8 mouse cellular contexts compared by ENCODE assay signal in genomic region chr7:114281671-114282070, GRCm38 (mm10). TPM values are rescaled to one million over a fixed set of nuclear protein-coding genes. Genes with fewer than 3 reads are reported as not detected.
DNase-seq lines count a peak whose midpoint lies in the region; ATAC-seq and TF ChIP-seq lines count a peak whose summit lies in the region.

No protein-coding gene starts in this region.

- H3K4me3 ChIP-seq in midbrain, embryonic 14.5 days (replicated peaks; ENCODE audit: low read depth, low read length) = no peak overlapping the region
- no peak overlapping the region for H3K4me3 ChIP-seq in midbrain, embryonic 11.5 days (ENCODE audit: low read depth, low read length)
- H3K4me3 ChIP-seq in liver, postnatal 0 days (ENCODE audit: low read depth, low read length) = no peak overlapping the region

- H3K27ac ChIP-seq in midbrain, embryonic 14.5 days (replicated peaks; ENCODE audit: low read depth, low read length) = no peak overlapping the region
- H3K27ac ChIP-seq in midbrain, embryonic 11.5 days (ENCODE audit: low read depth, low read length) = no peak overlapping the region
- no peak overlapping the region for H3K27ac ChIP-seq in liver, postnatal 0 days (ENCODE audit: low read depth)

- H3K9me3 ChIP-seq in midbrain, embryonic 14.5 days (ENCODE audit: control insufficient read depth, low read length) = no peaks in the 10 kb centered on the region
- no peaks in the 10 kb centered on the region for H3K9me3 ChIP-seq in midbrain, embryonic 11.5 days (ENCODE audit: control insufficient read depth, low read length)
- H3K9me3 ChIP-seq in liver, postnatal 0 days (ENCODE audit: low read length) = no peaks in the 10 kb centered on the region

- no peak overlapping the region for H3K9ac ChIP-seq in midbrain, embryonic 14.5 days (replicated peaks; ENCODE audit: low read length)
- H3K9ac ChIP-seq in midbrain, embryonic 11.5 days (ENCODE audit: low read length) = no peak overlapping the region
- no peak overlapping the region for H3K9ac ChIP-seq in liver, postnatal 0 days (replicated peaks)

- TF ChIP-seq EP300 in liver, postnatal 0 days (IDR thresholded peaks at IDR 0.05; ENCODE audit: low read depth) = no peak

- no peaks in the 10 kb centered on the region for H3K27me3 ChIP-seq in midbrain, embryonic 14.5 days (ENCODE audit: control insufficient read depth, insufficient read depth, low read length)
- H3K27me3 ChIP-seq in midbrain, embryonic 11.5 days (ENCODE audit: control insufficient read depth, insufficient read depth, low read length) = no peaks in the 10 kb centered on the region
- no peaks in the 10 kb centered on the region for H3K27me3 ChIP-seq in liver, postnatal 0 days (ENCODE audit: insufficient read depth, low read length)

- no peaks in the 10 kb centered on the region for H3K36me3 ChIP-seq in midbrain, embryonic 14.5 days (ENCODE audit: control insufficient read depth, insufficient read depth, low read length)
- H3K36me3 ChIP-seq in midbrain, embryonic 11.5 days (ENCODE audit: control insufficient read depth, insufficient read depth, low read length) = no peaks in the 10 kb centered on the region
- no peaks in the 10 kb centered on the region for H3K36me3 ChIP-seq in liver, postnatal 0 days (replicated peaks; ENCODE audit: insufficient read depth, low read length)

- 56% methylated on average over 3 of the region's 3 CpGs for WGBS in midbrain, embryonic 14.5 days
- WGBS in midbrain, embryonic 11.5 days = 52% methylated on average over 3 of the region's 3 CpGs
- 53% methylated on average over 3 of the region's 3 CpGs for WGBS in liver, postnatal 0 days (ENCODE audit: insufficient replicate concordance)

- peak; percentile 65 for DNase-seq in embryo, embryonic 10 days (ENCODE audit: low spot score)
- DNase-seq in embryo, embryonic 9.5 days (ENCODE audit: extremely low spot score) = no peak
- DNase-seq in midbrain, embryonic 14.5 days = peak; percentile 68
- DNase-seq in midbrain, embryonic 11.5 days (ENCODE audit: low spot score, missing footprints) = no peak
- peak; percentile 62 for DNase-seq in liver, postnatal 0 days
- DNase-seq in thymus, postnatal 25 days = peak; percentile 77
- DNase-seq in layer of hippocampus, adult 9-11 months = no peak

- TF ChIP-seq CTCF in liver, postnatal 0 days (IDR thresholded peaks at IDR 0.05; ENCODE audit: low read depth) = peak; percentile 81

- H3K4me1 ChIP-seq in midbrain, embryonic 14.5 days (ENCODE audit: control insufficient read depth, insufficient read depth, low read length) = no peaks in the 10 kb centered on the region
- H3K4me1 ChIP-seq in midbrain, embryonic 11.5 days (ENCODE audit: control insufficient read depth, insufficient read depth, low read length) = peaks cover 4% of the 10 kb centered on the region; the same call in 1 of the 2 replicates
- no peaks in the 10 kb centered on the region for H3K4me1 ChIP-seq in liver, postnatal 0 days (ENCODE audit: insufficient read depth)

- no peak for ATAC-seq in midbrain, embryonic 14.5 days (ENCODE audit: low FRiP score, low TSS enrichment)
- ATAC-seq in midbrain, embryonic 11.5 days (ENCODE audit: low FRiP score) = no peak
- peak; percentile 72; the same call in 1 of the 2 replicates for ATAC-seq in erythroblast, adult 5-6 weeks (replicated peaks; ENCODE audit: low FRiP score, poor library complexity, severe bottlenecking)
- ATAC-seq in liver, postnatal 0 days = peak; percentile 70

- no peak overlapping the region for H3K4me2 ChIP-seq in midbrain, embryonic 14.5 days (ENCODE audit: low read length)
- no peak overlapping the region for H3K4me2 ChIP-seq in midbrain, embryonic 11.5 days
- no peak overlapping the region for H3K4me2 ChIP-seq in liver, postnatal 0 days (ENCODE audit: low read depth, low read length)

RNA-seq across cellular contexts. Expression of gene Psma1, which starts 5.8 kb away (rescaled TPM):
- polyA plus RNA-seq in midbrain, embryonic 14.5 days (2014; fragmentation: Nextera tagmentation; extraction: Ambion mirVana) = 377 and 410 TPM in 2 replicates
- polyA plus RNA-seq in midbrain, embryonic 11.5 days (2014; fragmentation: Nextera tagmentation; extraction: Ambion mirVana) = 489 and 490 TPM in 2 replicates
- total RNA-seq in erythroblast, adult 5-6 weeks (2015; ENCODE audit: low replicate concordance) = 70.8 and 174 TPM in 2 replicates
- 73.9 and 79.0 TPM in 2 replicates for total RNA-seq in erythroblast, adult 5-6 weeks (2017; ENCODE audit: low replicate concordance)
- polyA plus RNA-seq in liver, postnatal 0 days (2015; fragmentation: Nextera tagmentation; extraction: Ambion mirVana) = 163 and 170 TPM in 2 replicates

RNA-seq across cellular contexts. Expression of gene Copb1, which starts 27.2 kb away (rescaled TPM):
- polyA plus RNA-seq in midbrain, embryonic 14.5 days (2014; fragmentation: Nextera tagmentation; extraction: Ambion mirVana) = 72.8 and 104 TPM in 2 replicates
- 117 and 140 TPM in 2 replicates for polyA plus RNA-seq in midbrain, embryonic 11.5 days (2014; fragmentation: Nextera tagmentation; extraction: Ambion mirVana)
- 45.1 and 77.8 TPM in 2 replicates for total RNA-seq in erythroblast, adult 5-6 weeks (2015; ENCODE audit: low replicate concordance)
- total RNA-seq in erythroblast, adult 5-6 weeks (2017; ENCODE audit: low replicate concordance) = 19.0 and 22.6 TPM in 2 replicates
- polyA plus RNA-seq in liver, postnatal 0 days (2015; fragmentation: Nextera tagmentation; extraction: Ambion mirVana) = 51.4 and 53.2 TPM in 2 replicates

Comparison
In these comparisons a context has a peak if more than half of its experiments do, and no peak if none do; other contexts are left out.
1. DNase-seq: peak in embryo, embryonic 10 days (single experiment), midbrain, embryonic 14.5 days (single experiment), liver, postnatal 0 days (single experiment) and thymus, postnatal 25 days (single experiment); none in embryo, embryonic 9.5 days (single experiment), midbrain, embryonic 11.5 days (single experiment) and layer of hippocampus, adult 9-11 months (single experiment).
2. ATAC-seq: peak in erythroblast, adult 5-6 weeks (single experiment) and liver, postnatal 0 days (single experiment); none in midbrain, embryonic 14.5 days (single experiment) and midbrain, embryonic 11.5 days (single experiment).